Mouse (Mus musculus) cerebellum, adult 9-10 months (tissue): ENCODE data around the gene Toe1.
A peak's percentile ranks its signal among the peaks of the same experiment; 100 is the strongest.

Experiments used
- DNase-seq: peaks from one replicate; pipeline ENCODE4 v3.0.0; 2022

The Toe1 gene

DNA sequence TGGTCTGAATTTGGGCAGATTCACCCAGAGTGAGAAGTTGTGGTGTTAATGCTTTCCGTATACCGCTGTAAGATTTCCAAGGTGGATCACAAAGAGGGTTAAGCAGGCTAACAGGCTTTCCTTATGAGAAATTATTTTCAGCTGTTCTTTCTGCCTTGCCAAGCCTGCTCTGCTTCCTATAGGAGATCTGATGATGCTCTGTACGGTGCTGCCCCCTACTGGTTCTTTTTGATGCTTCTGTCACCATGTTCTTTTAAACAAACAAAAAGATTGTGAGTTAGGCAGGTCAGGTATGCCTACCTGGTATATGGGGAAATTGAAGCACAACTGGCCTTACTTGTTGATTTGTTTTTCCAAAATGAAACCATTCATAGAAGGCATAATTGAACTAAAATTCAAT lies 18.5 kb downstream of the Toe1 start:
- peak; percentile 94 for DNase-seq

DNA sequence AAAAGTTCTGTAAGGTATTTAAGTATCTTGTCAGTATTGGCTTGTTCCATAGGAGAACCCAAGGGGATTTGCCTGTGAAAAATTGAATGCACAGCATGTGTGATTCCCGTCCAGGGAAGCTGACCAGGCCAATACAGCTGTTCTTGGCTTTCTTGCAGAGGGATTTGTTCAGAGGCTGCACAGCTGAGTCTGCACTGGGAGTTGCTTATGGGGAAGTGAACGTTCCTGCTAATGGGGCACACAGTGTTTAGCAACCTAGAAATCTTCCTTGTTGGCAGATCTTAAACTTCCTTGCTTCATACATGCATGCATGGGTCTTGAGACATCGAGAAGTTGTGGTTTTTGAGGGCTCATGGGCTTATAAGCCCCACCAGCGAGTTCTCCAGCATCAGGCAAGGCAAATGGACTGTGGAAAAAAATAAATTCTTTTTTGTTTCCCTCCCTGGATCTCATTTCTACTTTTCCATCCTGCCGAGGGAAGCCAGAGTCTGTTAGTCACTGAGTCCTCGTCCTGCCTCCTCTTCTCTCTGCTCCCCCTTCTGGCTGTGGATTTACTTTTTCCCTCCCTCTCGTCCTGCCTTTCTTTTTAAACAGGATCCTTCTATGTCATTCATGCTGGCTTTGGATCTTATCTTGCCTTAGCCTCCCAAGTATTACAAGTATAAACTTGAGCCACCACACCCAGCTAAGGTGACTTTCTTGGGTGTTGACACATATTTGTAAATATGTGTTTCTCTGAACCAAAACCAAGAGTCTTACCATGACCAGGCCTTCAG lies 19.3 kb downstream of the Toe1 start:
- no peak for DNase-seq

GRCm38 (mm10) chr4:116786587-116786986 lies 20.9 kb downstream of the Toe1 start:
- no peak for DNase-seq

DNA sequence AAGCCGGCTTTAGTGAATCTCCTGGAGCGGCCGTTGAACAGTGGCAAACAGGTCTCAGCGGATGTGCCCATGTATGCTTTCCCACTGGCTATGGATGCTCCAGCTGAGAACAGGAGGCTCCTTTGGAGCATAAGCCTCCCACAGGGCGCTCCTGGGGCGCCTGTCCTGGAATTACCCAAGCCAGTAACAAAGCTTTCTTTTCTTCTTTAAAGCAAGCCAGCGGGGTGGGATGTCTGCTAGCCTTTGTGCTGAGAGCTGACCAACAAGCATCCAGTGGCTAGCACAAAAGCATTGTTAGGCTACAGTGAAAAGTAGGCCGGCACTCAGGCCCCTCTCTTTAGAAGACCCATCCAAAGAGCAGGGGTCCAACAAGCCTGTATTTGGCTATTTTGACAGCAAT lies 25.3 kb downstream of the Toe1 start:
- peak; percentile 17 for DNase-seq

GRCm38 (mm10) chr4:116781366-116781765 lies 26.1 kb downstream of the Toe1 start:
- DNase-seq: no peak

GRCm38 (mm10) chr4:116780541-116780940 lies 26.9 kb downstream of the Toe1 start:
- DNase-seq: no peak

DNA sequence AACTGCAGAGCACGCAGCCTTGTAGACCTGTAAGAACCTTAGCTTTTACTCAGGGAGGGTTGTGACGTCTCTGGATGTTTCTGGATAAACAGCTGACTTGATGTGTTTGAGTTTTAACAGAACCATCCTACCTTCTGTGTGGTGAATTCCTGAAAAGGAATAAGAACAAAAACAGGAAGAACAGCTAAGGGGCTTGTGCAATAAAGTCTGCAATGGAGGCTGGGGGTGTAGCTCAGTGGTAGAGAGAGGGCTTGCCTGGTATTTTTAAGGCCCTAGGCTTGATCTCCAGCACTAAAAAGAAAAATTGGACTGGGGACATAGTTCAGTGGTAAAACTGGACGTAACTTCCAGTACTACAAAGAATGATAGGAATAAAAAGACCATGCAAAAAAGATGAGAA lies 30.4 kb downstream of the Toe1 start:
- DNase-seq: no peak

DNA sequence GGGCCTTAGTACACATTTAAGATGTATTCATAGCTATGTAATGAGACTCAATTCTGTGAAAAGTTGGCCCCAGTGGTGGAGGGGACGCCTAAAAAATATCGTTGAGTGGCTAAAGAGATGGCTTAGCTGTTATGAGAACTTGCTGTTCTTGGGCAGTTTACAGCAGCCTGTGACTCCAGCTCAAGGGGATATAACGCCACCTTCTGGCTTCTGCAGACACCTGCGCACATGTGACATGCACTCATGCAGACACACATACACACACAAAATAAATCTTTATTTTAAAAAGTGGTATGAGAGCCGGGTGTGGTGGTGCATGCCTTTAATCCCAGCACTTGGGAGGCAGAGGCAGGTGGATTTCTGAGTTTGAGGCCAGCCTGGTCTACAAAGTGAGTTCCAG lies 31.0 kb downstream of the Toe1 start:
- no peak for DNase-seq

DNA sequence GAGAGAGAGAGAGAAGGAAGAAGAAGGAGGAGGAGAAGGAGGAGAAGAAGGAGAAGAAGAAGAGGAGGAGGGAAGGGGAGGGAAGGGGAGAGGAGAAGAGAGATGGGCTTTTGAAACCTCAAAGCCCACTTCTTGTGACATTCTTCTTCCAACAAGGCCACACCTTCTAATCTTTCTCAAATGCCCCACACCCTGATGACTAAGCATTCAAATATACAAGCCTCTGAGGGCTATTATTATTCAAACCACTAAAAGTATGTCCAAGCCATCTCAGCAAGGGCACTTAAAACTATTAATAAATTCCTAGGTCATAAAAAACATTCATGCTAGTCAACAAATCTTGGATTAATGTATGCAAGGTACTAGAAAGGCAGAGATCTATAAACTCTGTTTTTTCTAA lies 38.4 kb downstream of the Toe1 start:
- no peak for DNase-seq

DNA sequence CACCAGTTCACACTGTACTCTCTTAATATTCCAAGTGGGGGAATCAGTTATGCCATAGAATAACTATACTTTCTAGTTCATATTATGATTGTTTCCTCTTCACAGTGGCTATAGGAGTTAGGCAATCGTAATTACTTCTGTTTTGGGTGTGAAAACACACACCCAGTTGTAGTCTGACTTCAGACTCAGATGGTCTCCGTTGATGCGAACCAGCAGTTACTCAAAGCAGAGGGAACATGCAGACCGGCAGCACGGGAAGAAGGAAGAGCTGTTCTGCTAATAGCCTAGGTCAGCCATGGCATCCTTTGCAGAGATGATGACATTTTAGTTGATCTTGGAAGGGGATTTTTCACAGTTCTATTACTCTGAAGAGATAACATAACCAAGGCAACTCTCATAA lies 38.9 kb downstream of the Toe1 start:
- no peak for DNase-seq

- DNase-seq: no peak
Observed at GRCm38 (mm10) chr4:116764001-116764400, 43.4 kb downstream of the Toe1 start.

- DNase-seq: no peak
Observed at GRCm38 (mm10) chr4:116761914-116762313, 45.5 kb downstream of the Toe1 start.

DNA sequence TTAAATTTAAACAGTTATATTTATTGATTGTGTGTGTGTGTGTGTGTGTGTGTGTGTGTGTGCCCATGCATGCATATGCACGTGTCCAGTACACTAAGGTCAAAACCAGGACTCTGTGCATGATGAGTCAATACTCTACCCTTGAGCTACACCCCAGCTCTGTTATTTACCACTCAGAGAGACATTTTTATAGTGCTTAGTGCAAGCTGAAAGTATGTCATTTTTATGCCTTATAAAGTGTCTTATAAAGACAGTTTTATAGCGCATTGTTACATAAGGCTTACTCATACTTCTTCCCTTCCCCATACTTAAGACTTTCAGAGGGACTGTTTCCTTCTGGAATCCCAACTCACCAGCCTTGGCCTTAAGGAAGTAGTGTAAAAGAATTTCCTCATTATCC lies 57.7 kb downstream of the Toe1 start:
- DNase-seq: no peak
